Mouse (Mus musculus): ENCODE data around the gene A030003K21Rik. TPM values are rescaled to one million over a fixed set of nuclear protein-coding genes. Genes with fewer than 3 reads are reported as not detected.

The A030003K21Rik gene
- total and polyA plus RNA-seq, 3 experiments, result not detected

- no peak for DNase-seq (ENCODE audit: low read depth, low spot score)
- Histone ChIP-seq H3K4me1 (ENCODE audit: control insufficient read depth in 1 of 2, insufficient read depth in 2 of 2, low read length in 2 of 2) (no peaks in the 10 kb centered on the region), H3K9ac (ENCODE audit: control insufficient read depth, low read depth, low read length, poor library complexity, severe bottlenecking) (no peak overlapping the region), H3K4me3 (ENCODE audit: control insufficient read depth in 1 of 2, insufficient read depth in 1 of 2, low read depth in 2 of 2, low read length in 2 of 2) (no peak overlapping the region), H3K79me2 (ENCODE audit: control insufficient read depth, insufficient read depth, low read length, poor library complexity) (no peaks in the 10 kb centered on the region), H3K27ac (ENCODE audit: control insufficient read depth, low read depth, low read length) (no peak overlapping the region), H3K27me3 (ENCODE audit: control insufficient read depth in 1 of 2, insufficient read depth in 2 of 2, low read length in 2 of 2) (no peaks in the 10 kb centered on the region), H3K36me3 (ENCODE audit: control insufficient read depth in 1 of 2, insufficient read depth in 2 of 2, low read length in 2 of 2) (0 out of 4 replicates have a peak, but pooled peaks cover 0 to 2% of the 10 kb centered on the region in 2 experiments), H3K9me3 (replicated peaks; ENCODE audit: insufficient read depth, low read length) (no peaks in the 10 kb centered on the region)
- no peak for TF ChIP-seq MXI1 (IDR thresholded peaks at IDR 0.05; ENCODE audit: low read depth, low read length)
- no peak for TF ChIP-seq MYB (IDR thresholded peaks at IDR 0.05; ENCODE audit: low read depth, low read length)
These were observed 37.3 kb downstream of the A030003K21Rik start for GRCm38 (mm10) chr1:82905886-82906285.

- peaks cover 3 to 4% of the 10 kb centered on the region in 2 experiments; a peak in 2 of 4 replicates for H3K36me3 ChIP-seq (ENCODE audit: control insufficient read depth in 1 of 2, insufficient read depth in 2 of 2, low read length in 2 of 2)
- DNase-seq (ENCODE audit: low read depth, low spot score), result no peak
- TF ChIP-seq MEF2A (IDR thresholded peaks at IDR 0.05; ENCODE audit: extremely low read depth, insufficient replicate concordance, low read depth, low read length, poor library complexity, severe bottlenecking) (no peak), TBP (IDR thresholded peaks at IDR 0.05; ENCODE audit: low read depth, low read length) (no peak), GATA1 (IDR thresholded peaks at IDR 0.05; ENCODE audit: low read depth, low read length) (no peak), SIN3A (IDR thresholded peaks at IDR 0.05; ENCODE audit: low read length) (no peak)
These were observed 42.0 kb downstream of the A030003K21Rik start for GRCm38 (mm10) chr1:82901201-82901600.

GRCm38 (mm10) chr1:82900567-82900966, 42.6 kb downstream of the A030003K21Rik start:
- Histone ChIP-seq H3K27ac (ENCODE audit: control insufficient read depth, low read depth, low read length) (no peak overlapping the region), H3K4me1 (ENCODE audit: control insufficient read depth in 1 of 2, insufficient read depth in 2 of 2, low read length in 2 of 2) (no peaks in the 10 kb centered on the region), H3K9me3 (replicated peaks; ENCODE audit: insufficient read depth, low read length) (no peaks in the 10 kb centered on the region), H3K4me3 (ENCODE audit: control insufficient read depth in 1 of 2, insufficient read depth in 1 of 2, low read depth in 2 of 2, low read length in 2 of 2) (no peak overlapping the region), H3K79me2 (ENCODE audit: control insufficient read depth, insufficient read depth, low read length, poor library complexity) (no peaks in the 10 kb centered on the region), H3K9ac (ENCODE audit: control insufficient read depth, low read depth, low read length, poor library complexity, severe bottlenecking) (no peak overlapping the region), H3K36me3 (ENCODE audit: control insufficient read depth in 1 of 2, insufficient read depth in 2 of 2, low read length in 2 of 2) (peaks cover 3 to 8% of the 10 kb centered on the region in 2 experiments; a peak in 3 of 4 replicates), H3K27me3 (ENCODE audit: control insufficient read depth in 1 of 2, insufficient read depth in 2 of 2, low read length in 2 of 2) (no peaks in the 10 kb centered on the region)
- DNase-seq (ENCODE audit: low read depth, low spot score), result no peak
- TF ChIP-seq MAZ (IDR thresholded peaks at IDR 0.05; ENCODE audit: low read depth, low read length) (no peak), POLR2AphosphoS5 (IDR thresholded peaks at IDR 0.05; ENCODE audit: borderline replicate concordance, low read depth, low read length) (no peak), E2F4 (IDR thresholded peaks at IDR 0.05; ENCODE audit: borderline replicate concordance, low read depth, low read length) (no peak), MYC (IDR thresholded peaks at IDR 0.05; ENCODE audit: low read depth, low read length) (no peak), HCFC1 (IDR thresholded peaks at IDR 0.05; ENCODE audit: low read depth, low read length) (no peak), MAX (IDR thresholded peaks at IDR 0.05; ENCODE audit: low read length) (no peak), BHLHE40 (IDR thresholded peaks at IDR 0.05; ENCODE audit: borderline replicate concordance, low read depth, low read length) (no peak), ETS1 (IDR thresholded peaks at IDR 0.05; ENCODE audit: low read depth, low read length) (no peak), SIN3A (IDR thresholded peaks at IDR 0.05; ENCODE audit: low read length) (no peak), CHD2 (IDR thresholded peaks at IDR 0.05; ENCODE audit: low read length) (no peak), UBTF (IDR thresholded peaks at IDR 0.05; ENCODE audit: borderline replicate concordance, insufficient read depth, low read depth, low read length) (no peak), TAL1 (IDR thresholded peaks at IDR 0.05; ENCODE audit: low read length) (no peak), MYB (IDR thresholded peaks at IDR 0.05; ENCODE audit: low read depth, low read length) (no peak), ZKSCAN1 (IDR thresholded peaks at IDR 0.05; ENCODE audit: low read depth, low read length) (no peak), TCF12 (IDR thresholded peaks at IDR 0.05; ENCODE audit: low read depth, low read length) (no peak), USF1 (IDR thresholded peaks at IDR 0.05; ENCODE audit: low read depth, low read length) (no peak), ZC3H11A (IDR thresholded peaks at IDR 0.05; ENCODE audit: low read depth, low read length) (no peak), RAD21 (IDR thresholded peaks at IDR 0.05; ENCODE audit: low read depth, low read length) (no peak), KAT2A (conservative IDR thresholded peaks at IDR 0.05; ENCODE audit: low read depth, low read length) (no peak), TBP (IDR thresholded peaks at IDR 0.05; ENCODE audit: low read depth, low read length) (no peak)

More at GRCm38 (mm10) chr1:82901201-82901600, 42.0 kb downstream of the A030003K21Rik start:
- Histone ChIP-seq H3K4me3 (ENCODE audit: control insufficient read depth in 1 of 2, insufficient read depth in 1 of 2, low read depth in 2 of 2, low read length in 2 of 2) (no peak overlapping the region), H3K79me2 (ENCODE audit: control insufficient read depth, insufficient read depth, low read length, poor library complexity) (no peaks in the 10 kb centered on the region), H3K9ac (ENCODE audit: control insufficient read depth, low read depth, low read length, poor library complexity, severe bottlenecking) (no peak overlapping the region), H3K27ac (ENCODE audit: control insufficient read depth, low read depth, low read length) (no peak overlapping the region), H3K4me1 (ENCODE audit: control insufficient read depth in 1 of 2, insufficient read depth in 2 of 2, low read length in 2 of 2) (no peaks in the 10 kb centered on the region), H3K27me3 (ENCODE audit: control insufficient read depth in 1 of 2, insufficient read depth in 2 of 2, low read length in 2 of 2) (no peaks in the 10 kb centered on the region), H3K9me3 (replicated peaks; ENCODE audit: insufficient read depth, low read length) (no peaks in the 10 kb centered on the region)
